Mouse (Mus musculus): Measurements from ENCODE around the gene Hip1. TPM values are rescaled to one million over a fixed set of nuclear protein-coding genes. Genes with fewer than 3 reads are reported as not detected.

Hip1 gene
- polyA plus RNA-seq, 1 experiment from 2014 or later = 23.0 TPM

DNA sequence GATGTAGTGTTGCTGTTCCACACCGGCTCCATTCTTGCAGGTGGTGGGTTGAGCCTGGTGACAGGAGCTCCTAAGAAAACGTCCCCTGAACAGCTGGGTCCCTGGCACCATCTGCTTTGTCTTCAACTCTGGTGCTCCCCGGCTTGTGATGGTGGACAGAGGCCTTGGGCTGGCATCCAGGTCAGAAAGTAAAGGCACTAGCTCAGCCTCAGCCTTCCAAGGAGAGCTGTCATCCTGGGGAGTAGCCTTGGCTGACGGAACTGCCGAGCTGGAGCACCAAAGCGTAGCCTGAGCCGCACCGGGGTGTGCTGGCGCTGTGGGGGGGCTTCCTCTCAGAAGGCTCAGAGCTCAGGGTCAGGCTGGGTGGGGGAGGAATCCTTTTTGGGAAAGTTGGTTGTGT is 134.7 kb downstream of the Hip1 start:
- WGBS = 78% methylated on average over 9 of the region's 9 CpGs
- no peak overlapping the region for H3K4me2 ChIP-seq (ENCODE audit: low read length)
- H3K9me3 ChIP-seq (replicated peaks; ENCODE audit: low read length) = no peaks in the 10 kb centered on the region
- no peaks in the 10 kb centered on the region for H3K4me1 ChIP-seq (replicated peaks; ENCODE audit: insufficient read depth, low read length)
- DNase-seq (ENCODE audit: low spot score) (no peak), ATAC-seq (replicated peaks; ENCODE audit: low FRiP score, low read depth) (no peak)
- no peak overlapping the region for H3K4me3 ChIP-seq (replicated peaks; ENCODE audit: low read depth, low read length)
- peaks cover 23% of the 10 kb centered on the region; the same call in 1 of the 2 replicates for H3K36me3 ChIP-seq (ENCODE audit: insufficient read depth, low read length)
- no peak for TF ChIP-seq CTCF (IDR thresholded peaks at IDR 0.05; ENCODE audit: low read depth)
- H3K27ac ChIP-seq = no peak overlapping the region
- no peaks in the 10 kb centered on the region for H3K27me3 ChIP-seq (ENCODE audit: insufficient read depth, low read length)
- no peak overlapping the region for H3K9ac ChIP-seq (ENCODE audit: low read depth, low read length)

DNA sequence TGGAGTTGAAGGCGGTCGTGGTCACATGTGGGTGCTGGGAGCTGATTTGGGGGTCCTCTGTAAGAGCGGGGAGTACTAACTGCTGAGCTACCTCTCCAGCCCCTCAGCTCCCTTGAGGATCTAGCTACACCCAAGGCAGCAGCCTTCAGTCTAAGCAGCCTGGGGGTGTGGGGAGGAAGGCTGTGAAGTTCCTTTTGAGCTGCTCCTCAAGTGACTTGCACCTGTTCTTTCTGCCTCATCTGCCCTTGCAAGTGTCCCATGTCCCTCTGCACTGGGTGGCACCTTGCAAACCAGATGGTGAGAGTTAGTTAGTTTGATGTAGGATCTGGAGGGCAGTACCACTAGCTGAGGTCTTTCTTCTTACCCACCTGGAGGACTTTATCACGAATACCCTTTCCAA is 136.8 kb downstream of the Hip1 start:
- DNase-seq (ENCODE audit: low spot score) (no peak), ATAC-seq (replicated peaks; ENCODE audit: low FRiP score, low read depth) (no peak)
- no peak overlapping the region for H3K9ac ChIP-seq (ENCODE audit: low read depth, low read length)
- no peak for TF ChIP-seq CTCF (IDR thresholded peaks at IDR 0.05; ENCODE audit: low read depth)
- H3K4me1 ChIP-seq (replicated peaks; ENCODE audit: insufficient read depth, low read length) = no peaks in the 10 kb centered on the region
- no peaks in the 10 kb centered on the region for H3K9me3 ChIP-seq (replicated peaks; ENCODE audit: low read length)
- no peak overlapping the region for H3K4me3 ChIP-seq (replicated peaks; ENCODE audit: low read depth, low read length)
- H3K4me2 ChIP-seq (ENCODE audit: low read length) = no peak overlapping the region
- H3K27me3 ChIP-seq (ENCODE audit: insufficient read depth, low read length) = no peaks in the 10 kb centered on the region
- WGBS = 88% methylated on average over 4 of the region's 4 CpGs
- H3K36me3 ChIP-seq (ENCODE audit: insufficient read depth, low read length) = peaks cover 17% of the 10 kb centered on the region; the same call in 1 of the 2 replicates
- H3K27ac ChIP-seq = no peak overlapping the region

DNA sequence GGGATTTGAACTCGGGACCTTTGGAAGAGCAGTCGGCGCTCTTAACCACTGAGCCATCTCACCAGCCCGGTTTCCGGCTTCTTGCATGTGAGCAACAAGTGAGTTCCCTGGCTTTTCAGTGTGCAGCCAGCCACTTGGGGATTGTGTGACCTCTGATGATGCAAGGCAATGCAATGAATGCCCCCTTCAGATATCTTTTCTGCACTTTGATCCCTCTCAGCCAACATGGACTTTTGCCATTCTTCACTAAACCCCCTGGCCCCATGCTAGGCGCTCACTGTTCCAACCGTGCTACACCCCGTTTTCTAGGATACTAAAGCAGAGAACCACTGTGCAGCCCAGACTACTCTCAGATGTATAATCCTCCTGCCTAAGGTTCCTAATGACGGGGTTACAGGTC is 139.5 kb downstream of the Hip1 start:
- no peak for DNase-seq (ENCODE audit: low spot score)
- Histone ChIP-seq H3K4me3 (replicated peaks; ENCODE audit: low read depth, low read length) (no peak overlapping the region), H3K4me1 (replicated peaks; ENCODE audit: insufficient read depth, low read length) (no peaks in the 10 kb centered on the region), H3K9ac (ENCODE audit: low read depth, low read length) (no peak overlapping the region), H3K4me2 (ENCODE audit: low read length) (no peak overlapping the region), H3K27me3 (ENCODE audit: insufficient read depth, low read length) (no peaks in the 10 kb centered on the region), H3K9me3 (replicated peaks; ENCODE audit: low read length) (no peaks in the 10 kb centered on the region), H3K36me3 (ENCODE audit: insufficient read depth, low read length) (no peaks in the 10 kb centered on the region), H3K27ac (no peak overlapping the region)
- no peak for ATAC-seq (replicated peaks; ENCODE audit: low FRiP score, low read depth)
- no peak for TF ChIP-seq CTCF (IDR thresholded peaks at IDR 0.05; ENCODE audit: low read depth)
- 88% methylated on average over 9 of the region's 9 CpGs for WGBS

DNA sequence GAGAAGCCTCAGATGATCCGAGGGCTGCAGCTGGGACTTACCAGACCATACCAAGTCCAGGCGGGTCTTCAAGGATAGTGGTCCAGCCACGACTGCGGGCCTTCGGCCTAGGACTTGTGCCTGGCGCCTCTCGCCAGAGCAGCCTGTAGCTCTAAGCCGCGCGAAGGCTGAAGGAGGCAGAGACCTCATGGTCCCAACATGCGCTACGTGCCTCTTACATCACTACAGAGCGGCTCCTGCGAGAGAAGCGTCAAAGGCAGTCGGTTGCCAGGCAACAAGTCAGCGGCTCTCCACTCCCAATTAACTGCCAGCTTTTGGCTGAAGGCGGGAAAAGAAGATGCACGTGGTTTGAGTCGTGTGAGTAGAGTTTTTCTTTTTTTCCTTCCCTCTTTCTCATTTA is 140.3 kb downstream of the Hip1 start:
- Histone ChIP-seq H3K4me3 (replicated peaks; ENCODE audit: low read depth, low read length) (no peak overlapping the region), H3K36me3 (ENCODE audit: insufficient read depth, low read length) (no peaks in the 10 kb centered on the region), H3K9ac (ENCODE audit: low read depth, low read length) (no peak overlapping the region), H3K9me3 (replicated peaks; ENCODE audit: low read length) (no peaks in the 10 kb centered on the region), H3K4me2 (ENCODE audit: low read length) (no peak overlapping the region), H3K27ac (no peak overlapping the region), H3K4me1 (replicated peaks; ENCODE audit: insufficient read depth, low read length) (no peaks in the 10 kb centered on the region), H3K27me3 (ENCODE audit: insufficient read depth, low read length) (no peaks in the 10 kb centered on the region)
- DNase-seq (ENCODE audit: low spot score) (peak; percentile 47), ATAC-seq (replicated peaks; ENCODE audit: low FRiP score, low read depth) (no peak; the same call in 1 of the 2 replicates)
- no peak for TF ChIP-seq CTCF (IDR thresholded peaks at IDR 0.05; ENCODE audit: low read depth)
- 33% methylated on average over 20 of the region's 20 CpGs for WGBS

DNA sequence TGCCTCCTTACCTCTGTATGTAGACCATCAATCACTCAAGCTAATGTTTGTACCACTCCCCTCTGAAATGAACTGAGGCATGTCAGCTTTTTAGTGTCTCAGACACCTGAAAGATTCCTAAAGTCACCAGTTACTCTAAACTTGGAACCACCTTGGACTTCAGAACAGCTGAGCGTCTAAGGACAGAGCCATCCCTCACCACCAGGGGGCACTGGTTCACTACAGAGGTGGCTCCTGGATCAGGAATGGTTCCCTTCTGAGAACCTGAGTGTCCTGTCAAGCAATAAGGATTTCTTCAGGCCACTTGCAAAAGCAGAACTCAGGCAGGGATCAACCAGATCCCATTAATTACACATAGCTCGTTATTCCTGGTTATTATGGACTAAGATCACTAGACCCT is 144.7 kb downstream of the Hip1 start:
- DNase-seq (ENCODE audit: low spot score) (peak; percentile 90), ATAC-seq (replicated peaks; ENCODE audit: low FRiP score, low read depth) (peak; percentile 62)
- Histone ChIP-seq H3K9ac (ENCODE audit: low read depth, low read length) (no peak overlapping the region), H3K9me3 (replicated peaks; ENCODE audit: low read length) (no peaks in the 10 kb centered on the region), H3K36me3 (ENCODE audit: insufficient read depth, low read length) (no peaks in the 10 kb centered on the region), H3K4me3 (replicated peaks; ENCODE audit: low read depth, low read length) (no peak overlapping the region), H3K4me1 (replicated peaks; ENCODE audit: insufficient read depth, low read length) (no peaks in the 10 kb centered on the region), H3K27me3 (ENCODE audit: insufficient read depth, low read length) (no peaks in the 10 kb centered on the region), H3K27ac (no peak overlapping the region), H3K4me2 (ENCODE audit: low read length) (no peak overlapping the region)
- TF ChIP-seq CTCF (IDR thresholded peaks at IDR 0.05; ENCODE audit: low read depth) = peak; percentile 95
- 2% methylated on average over 2 of the region's 2 CpGs for WGBS

DNA sequence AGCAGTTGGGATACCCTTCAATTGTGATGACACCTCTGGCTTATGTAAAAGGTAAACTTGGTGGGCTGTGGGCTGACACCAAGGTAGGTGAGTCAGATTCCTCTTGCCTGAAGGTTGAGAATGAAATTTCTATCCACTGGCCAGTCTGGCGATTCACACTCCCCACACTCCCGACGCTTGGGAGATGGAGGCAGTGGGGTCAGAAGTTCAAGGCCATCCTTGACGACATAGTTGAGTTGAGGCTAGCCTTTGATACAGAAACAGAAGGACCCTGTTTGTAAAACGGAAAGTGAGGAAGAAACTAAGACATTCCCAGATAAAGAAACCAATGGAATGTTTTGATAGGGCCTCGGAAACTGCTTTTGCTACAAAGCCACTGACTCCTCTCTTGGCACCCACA is 145.5 kb downstream of the Hip1 start:
- no peak for TF ChIP-seq CTCF (IDR thresholded peaks at IDR 0.05; ENCODE audit: low read depth)
- Histone ChIP-seq H3K27ac (no peak overlapping the region), H3K36me3 (ENCODE audit: insufficient read depth, low read length) (no peaks in the 10 kb centered on the region), H3K4me3 (replicated peaks; ENCODE audit: low read depth, low read length) (no peak overlapping the region), H3K27me3 (ENCODE audit: insufficient read depth, low read length) (no peaks in the 10 kb centered on the region), H3K9ac (ENCODE audit: low read depth, low read length) (no peak overlapping the region), H3K4me1 (replicated peaks; ENCODE audit: insufficient read depth, low read length) (no peaks in the 10 kb centered on the region), H3K9me3 (replicated peaks; ENCODE audit: low read length) (no peaks in the 10 kb centered on the region), H3K4me2 (ENCODE audit: low read length) (no peak overlapping the region)
- 53% methylated on average over 6 of the region's 6 CpGs for WGBS
- ATAC-seq (replicated peaks; ENCODE audit: low FRiP score, low read depth) (no peak), DNase-seq (ENCODE audit: low spot score) (peak; percentile 13)

DNA sequence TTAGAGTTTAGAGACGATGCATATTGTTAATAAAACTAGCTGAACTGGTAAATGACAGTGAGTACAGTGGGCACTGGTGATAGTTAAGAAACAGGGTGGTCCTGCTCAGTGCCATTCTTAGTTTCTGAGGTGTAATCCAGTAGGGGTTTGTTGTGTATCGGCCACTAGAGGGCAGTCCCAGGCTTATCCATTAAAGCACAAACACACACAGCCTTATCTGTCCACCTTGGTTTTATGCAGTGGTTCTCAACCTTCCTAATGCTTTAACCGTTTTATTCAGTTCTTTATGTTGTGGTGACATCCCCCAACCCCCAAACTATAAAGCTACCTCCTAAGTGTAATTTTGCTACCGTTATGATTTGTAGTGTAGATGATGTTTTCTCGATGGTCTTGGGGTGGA is 149.1 kb downstream of the Hip1 start:
- DNase-seq (ENCODE audit: low spot score) (peak; percentile 84), ATAC-seq (replicated peaks; ENCODE audit: low FRiP score, low read depth) (no peak)
- TF ChIP-seq CTCF (IDR thresholded peaks at IDR 0.05; ENCODE audit: low read depth) = peak; percentile 85
- Histone ChIP-seq H3K36me3 (ENCODE audit: insufficient read depth, low read length) (peaks cover 12% of the 10 kb centered on the region; the same call in 1 of the 2 replicates), H3K4me2 (ENCODE audit: low read length) (no peak overlapping the region), H3K27ac (no peak overlapping the region), H3K9me3 (replicated peaks; ENCODE audit: low read length) (no peaks in the 10 kb centered on the region), H3K4me3 (replicated peaks; ENCODE audit: low read depth, low read length) (no peak overlapping the region), H3K9ac (ENCODE audit: low read depth, low read length) (no peak overlapping the region), H3K27me3 (ENCODE audit: insufficient read depth, low read length) (no peaks in the 10 kb centered on the region), H3K4me1 (replicated peaks; ENCODE audit: insufficient read depth, low read length) (peaks cover 5% of the 10 kb centered on the region)
- 53% methylated on average over 5 of the region's 5 CpGs for WGBS

Data from kidney, postnatal 0 days (tissue).